Mouse (Mus musculus) kidney, embryonic 14.5 days (tissue): ENCODE data around the gene Ddrgk1. TPM values are rescaled to one million over a fixed set of nuclear protein-coding genes. Genes with fewer than 3 reads are reported as not detected.

Experiments
- ATAC-seq: fragments of 200-750 bp; cut with Nextera tagmentation; 2 replicates; pipeline ENCODE4 v1.8.0; 2017; ENCODE audit warnings: moderate number of reproducible peaks, mild to moderate bottlenecking, moderate TSS enrichment, moderate library complexity; ENCODE audit not compliant: low FRiP score, low TSS enrichment
- H3K27ac ChIP-seq: fragments of 300-500 bp; sonication (generic); 2 replicates; pipeline ENCODE4 v1.5.1; 2014; ENCODE audit warnings: low read depth, mild to moderate bottlenecking, low read length, moderate library complexity, mixed read lengths
- H3K27me3 ChIP-seq: fragments of 300-500 bp; sonication (generic); 2 replicates; pipeline ENCODE4 v1.6.1; 2014; ENCODE audit warnings: mild to moderate bottlenecking, low read length; ENCODE audit not compliant: control insufficient read depth, insufficient read depth
- H3K36me3 ChIP-seq: fragments of 300-500 bp; sonication (generic); 2 replicates; pipeline ENCODE4 v1.6.1; 2014; ENCODE audit warnings: low read length, mixed read lengths; ENCODE audit not compliant: control insufficient read depth, insufficient read depth
- H3K4me1 ChIP-seq: fragments of 300-500 bp; sonication (generic); 2 replicates; pipeline ENCODE4 v1.6.1; 2014; ENCODE audit warnings: low read length, mixed read lengths; ENCODE audit not compliant: control insufficient read depth, insufficient read depth
- H3K4me2 ChIP-seq: fragments of 300-500 bp; sonication (generic); replicated peaks from 2 replicates; pipeline ENCODE4 v1.6.1; 2014; ENCODE audit warnings: low read depth, mild to moderate bottlenecking, low read length
- H3K4me3 ChIP-seq: fragments of 300-500 bp; sonication (generic); 2 replicates; pipeline ENCODE4 v1.5.1; 2014; ENCODE audit warnings: mild to moderate bottlenecking, low read length
- H3K9ac ChIP-seq: fragments of 300-500 bp; sonication (generic); 2 replicates; pipeline ENCODE4 v1.6.1; 2014; ENCODE audit warnings: low read depth, mild to moderate bottlenecking, low read length, moderate library complexity
- H3K9me3 ChIP-seq: fragments of 300-500 bp; sonication (generic); 2 replicates; pipeline ENCODE4 v1.6.1; 2016; ENCODE audit warnings: low read length; ENCODE audit not compliant: control insufficient read depth
- WGBS: fragments of 180-500 bp; shearing (Covaris S2); extraction: QIAGEN DNeasy Blood & Tissue Kit; methylation state at CpG from one replicate; pipeline ENCODE4 v1.1.7; 2014; 5-methylcytosine and 5-hydroxymethylcytosine counted together
- polyA plus RNA-seq: library from polyadenylated mRNA; unstranded; fragments of >200 nt; fragmentation: Nextera tagmentation; extraction: Ambion mirVana; gene quantifications from 2 replicates; pipeline ENCODE4 v1.2.1, GENCODE M21; 2014

Gene Ddrgk1
- polyA plus RNA-seq, 1 experiment from 2014 or later = 53.5 TPM

DNA sequence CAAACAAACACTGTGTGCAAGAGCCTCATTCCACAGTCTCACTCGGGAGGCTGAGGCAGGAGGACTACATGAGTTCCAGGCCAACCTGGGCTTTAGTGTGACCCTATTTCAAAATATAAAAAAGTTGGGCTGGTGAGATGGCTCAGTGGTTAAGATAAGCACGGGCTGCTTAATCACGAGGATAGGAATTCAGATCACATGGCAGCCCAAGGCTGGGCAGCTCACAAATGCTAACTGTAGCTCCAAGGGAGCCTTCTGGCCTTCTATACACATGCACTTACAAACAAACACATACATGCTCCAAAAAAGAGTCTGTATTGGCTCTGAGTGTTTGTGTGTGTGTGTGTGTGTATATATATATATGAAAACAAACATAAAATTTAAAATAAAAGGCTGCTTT is 29.1 kb upstream of the Ddrgk1 start:
- 53% methylated on average over 3 of the region's 3 CpGs for WGBS
- no peak for ATAC-seq
- H3K36me3 ChIP-seq = no peaks in the 10 kb centered on the region
- no peak overlapping the region for H3K9ac ChIP-seq
- no peak overlapping the region for H3K4me3 ChIP-seq
- H3K27me3 ChIP-seq = peaks cover 23% of the 10 kb centered on the region
- no peak overlapping the region for H3K4me2 ChIP-seq
- H3K27ac ChIP-seq = no peak overlapping the region
- peaks cover 5% of the 10 kb centered on the region; the same call in 1 of the 2 replicates for H3K4me1 ChIP-seq
- H3K9me3 ChIP-seq = no peaks in the 10 kb centered on the region

DNA sequence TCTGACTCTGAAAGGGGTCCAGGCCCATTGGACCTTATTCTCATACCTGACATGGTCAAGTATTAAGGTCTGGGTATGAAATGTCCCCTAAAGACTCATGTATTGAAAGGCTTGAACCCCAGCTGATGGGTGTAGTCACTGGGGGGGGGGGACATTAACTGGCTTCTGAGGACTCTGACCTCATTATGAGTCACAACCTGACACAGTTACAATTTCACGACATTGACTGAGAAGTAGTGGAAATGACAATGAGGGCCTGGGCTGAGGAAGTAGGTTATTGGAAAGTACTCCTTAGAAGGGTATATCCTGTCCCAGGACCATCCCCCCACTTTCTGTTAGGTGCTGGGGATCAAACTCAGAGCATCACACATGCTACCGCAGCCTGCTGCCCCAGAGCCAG is 24.6 kb upstream of the Ddrgk1 start:
- Histone ChIP-seq H3K4me2 (no peak overlapping the region), H3K4me1 (no peaks in the 10 kb centered on the region), H3K27ac (no peak overlapping the region), H3K9ac (no peak overlapping the region), H3K36me3 (peaks cover 4% of the 10 kb centered on the region; the same call in 1 of the 2 replicates), H3K9me3 (no peaks in the 10 kb centered on the region), H3K27me3 (no peaks in the 10 kb centered on the region), H3K4me3 (no peak overlapping the region)
- ATAC-seq = no peak
- WGBS = 71% methylated on average over 2 of the region's 2 CpGs

DNA sequence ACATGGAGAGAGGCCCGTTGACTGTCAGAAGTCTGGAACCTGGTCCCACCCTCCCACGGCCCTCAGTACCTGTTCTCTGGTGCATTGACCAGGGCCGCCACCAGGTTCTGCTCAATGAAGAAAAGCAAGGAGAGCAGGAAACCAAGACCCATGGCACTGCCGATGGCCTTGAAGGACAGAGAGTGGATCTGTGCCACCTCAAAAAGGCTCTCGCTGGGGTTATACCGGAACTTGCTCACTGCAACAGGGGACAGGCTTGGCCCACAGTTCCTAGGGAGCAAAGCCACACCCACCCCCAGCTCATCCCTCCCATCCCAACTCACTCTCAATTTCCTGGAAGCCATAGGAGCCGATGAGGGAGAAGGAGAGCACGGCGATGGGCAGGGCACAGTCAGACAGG is 21.0 kb upstream of the Ddrgk1 start:
- H3K27ac ChIP-seq = no peak overlapping the region
- no peak overlapping the region for H3K4me2 ChIP-seq
- H3K4me3 ChIP-seq = no peak overlapping the region
- H3K9ac ChIP-seq = no peak overlapping the region
- H3K4me1 ChIP-seq = no peaks in the 10 kb centered on the region
- no peaks in the 10 kb centered on the region for H3K27me3 ChIP-seq
- H3K36me3 ChIP-seq = peaks cover 30% of the 10 kb centered on the region; the same call in 1 of the 2 replicates
- WGBS = 89% methylated on average over 9 of the region's 9 CpGs
- ATAC-seq = no peak
- H3K9me3 ChIP-seq = no peaks in the 10 kb centered on the region

DNA sequence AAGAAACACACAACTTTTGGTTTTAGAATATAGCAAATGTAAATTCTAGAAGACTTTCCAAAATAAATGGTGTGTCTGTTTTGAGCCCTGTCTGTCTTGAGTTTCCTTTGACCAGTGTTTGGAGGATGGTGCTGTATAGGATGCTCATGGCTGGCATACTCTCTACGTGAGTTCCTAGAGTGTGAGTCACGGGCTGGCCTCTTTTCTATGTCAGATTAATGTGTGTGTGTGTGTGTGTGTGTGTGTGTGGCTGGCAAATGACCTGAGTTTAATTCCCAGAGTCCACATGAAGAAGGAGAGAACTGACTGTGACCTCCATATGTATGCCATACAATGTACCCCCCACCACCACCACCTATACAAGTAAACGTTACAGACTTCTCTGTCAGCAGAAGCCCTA is 17.1 kb upstream of the Ddrgk1 start:
- Histone ChIP-seq H3K4me2 (no peak overlapping the region), H3K27ac (no peak overlapping the region), H3K4me1 (no peaks in the 10 kb centered on the region), H3K36me3 (peaks cover 68% of the 10 kb centered on the region), H3K9ac (no peak overlapping the region), H3K4me3 (no peak overlapping the region), H3K9me3 (no peaks in the 10 kb centered on the region), H3K27me3 (no peaks in the 10 kb centered on the region)
- WGBS = 89% methylated on average over 3 of the region's 3 CpGs
- ATAC-seq = no peak

DNA sequence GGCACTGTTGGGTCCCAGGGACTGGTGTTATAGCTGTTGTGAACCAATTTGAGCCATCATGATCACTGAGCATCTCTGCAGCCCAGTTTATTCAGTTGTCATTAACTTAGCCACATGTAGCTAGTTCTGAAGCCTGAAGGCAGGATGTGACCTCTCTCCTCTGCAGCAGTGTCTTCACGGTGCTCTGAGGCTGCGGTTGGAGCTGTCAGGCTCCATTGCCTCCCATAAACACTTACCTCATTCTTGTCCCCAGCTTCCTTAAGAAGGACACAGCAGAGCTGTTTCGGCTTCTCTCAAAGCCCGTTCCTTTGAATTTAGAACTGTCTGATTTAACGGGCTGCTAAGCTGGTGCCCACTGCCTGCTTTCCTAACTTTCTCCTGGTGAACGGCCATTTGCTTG is 15.4 kb upstream of the Ddrgk1 start:
- 42% methylated on average over 6 of the region's 6 CpGs for WGBS
- H3K9ac ChIP-seq = no peak overlapping the region
- H3K36me3 ChIP-seq = peaks cover 84% of the 10 kb centered on the region
- no peaks in the 10 kb centered on the region for H3K9me3 ChIP-seq
- no peak overlapping the region; the same call in 1 of the 2 replicates for H3K27ac ChIP-seq
- peak; percentile 63; the same call in 1 of the 2 replicates for ATAC-seq
- H3K4me2 ChIP-seq = no peak overlapping the region
- no peak overlapping the region for H3K4me3 ChIP-seq
- H3K4me1 ChIP-seq = no peaks in the 10 kb centered on the region
- no peaks in the 10 kb centered on the region for H3K27me3 ChIP-seq

DNA sequence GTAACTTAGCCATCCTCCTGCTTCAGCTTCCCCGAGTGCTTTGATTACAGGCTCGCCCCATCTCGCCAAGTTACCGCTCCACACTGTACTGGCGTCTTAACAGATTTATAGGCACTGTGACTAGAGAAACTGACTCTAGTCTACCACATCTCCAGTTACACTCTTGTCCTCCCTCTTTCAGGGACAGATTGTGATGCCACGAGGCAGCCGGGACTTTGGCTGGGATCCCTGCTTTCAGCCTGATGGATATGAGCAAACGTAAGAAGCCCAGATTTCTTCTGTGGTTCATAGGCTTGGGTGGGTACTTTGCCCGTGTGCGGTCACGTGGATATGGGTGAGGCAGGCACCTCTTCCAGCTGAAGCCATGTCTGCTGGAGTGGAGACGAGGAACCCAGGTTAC is 14.7 kb upstream of the Ddrgk1 start:
- H3K4me1 ChIP-seq = no peaks in the 10 kb centered on the region
- no peaks in the 10 kb centered on the region for H3K27me3 ChIP-seq
- no peak overlapping the region for H3K4me2 ChIP-seq
- 78% methylated on average over 12 of the region's 12 CpGs for WGBS
- H3K9me3 ChIP-seq = no peaks in the 10 kb centered on the region
- H3K4me3 ChIP-seq = no peak overlapping the region
- H3K9ac ChIP-seq = no peak overlapping the region
- H3K27ac ChIP-seq = no peak overlapping the region
- no peak for ATAC-seq
- H3K36me3 ChIP-seq = peaks cover 86% of the 10 kb centered on the region

DNA sequence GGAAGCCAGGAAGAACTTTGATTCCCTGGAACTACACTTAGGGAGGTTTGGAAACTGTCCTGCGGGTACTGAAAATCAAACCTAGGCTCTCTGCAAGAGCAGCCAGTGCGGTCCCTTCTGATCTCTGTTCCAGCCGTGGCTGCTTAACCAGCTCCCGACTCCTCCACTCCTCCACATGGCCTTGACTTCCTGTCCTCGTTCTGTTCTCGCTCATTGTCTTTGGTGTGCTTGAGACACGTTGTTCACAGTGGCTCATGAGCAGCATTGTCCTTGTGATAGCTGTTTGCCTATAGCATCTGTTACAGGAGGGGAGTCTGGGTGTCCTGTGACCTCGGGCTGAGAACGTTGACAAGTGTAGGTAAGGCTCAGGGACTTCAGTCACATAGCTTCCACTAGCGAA is 12.8 kb upstream of the Ddrgk1 start:
- Histone ChIP-seq H3K9me3 (no peaks in the 10 kb centered on the region), H3K4me3 (no peak overlapping the region), H3K36me3 (peaks cover 89% of the 10 kb centered on the region), H3K4me2 (no peak overlapping the region), H3K27me3 (no peaks in the 10 kb centered on the region), H3K4me1 (no peaks in the 10 kb centered on the region), H3K27ac (no peak overlapping the region), H3K9ac (no peak overlapping the region)
- ATAC-seq = 0 out of 2 replicates have a peak, but pooled peaks have one; percentile 16
- WGBS = 44% methylated on average over 10 of the region's 10 CpGs

DNA sequence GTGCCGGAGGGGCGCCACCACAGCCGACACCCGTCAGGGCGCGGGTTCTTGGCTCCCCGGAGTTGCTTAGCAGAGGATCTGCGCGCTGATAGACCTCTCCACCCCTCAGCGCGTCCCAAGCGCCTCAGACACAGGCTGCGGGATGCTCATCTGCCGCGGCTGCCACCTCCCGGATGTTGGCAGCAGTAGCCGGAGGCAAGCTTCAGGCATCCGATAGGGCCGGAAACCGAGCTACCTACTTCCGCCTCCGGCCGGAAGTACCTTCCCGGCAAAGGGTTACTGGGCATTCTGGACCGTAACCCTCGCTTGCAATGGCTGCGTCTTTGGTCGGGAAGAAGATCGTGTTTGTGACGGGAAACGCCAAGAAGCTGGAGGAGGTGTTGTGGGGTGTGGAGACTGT is 3.1 kb upstream of the Ddrgk1 start, which contains the start of gene Itpa:
Gene Itpa, plus strand, starts transcription at position 52 of the 400 bp plus-strand sequence.
- Histone ChIP-seq H3K27ac (peak within 1 kb of the TSS; percentile 68), H3K4me1 (peaks cover 24% of the 10 kb centered on the region), H3K9ac (peak within 1 kb of the TSS; percentile 72), H3K4me2 (peak within 1 kb of the TSS; percentile 87), H3K27me3 (no peaks in the 10 kb centered on the region), H3K9me3 (no peaks in the 10 kb centered on the region), H3K36me3 (peaks cover 15% of the 10 kb centered on the region), H3K4me3 (peak within 1 kb of the TSS; percentile 78)
- under 1% methylated on average over 31 of the region's 31 CpGs for WGBS
- ATAC-seq = peak; percentile 63

DNA sequence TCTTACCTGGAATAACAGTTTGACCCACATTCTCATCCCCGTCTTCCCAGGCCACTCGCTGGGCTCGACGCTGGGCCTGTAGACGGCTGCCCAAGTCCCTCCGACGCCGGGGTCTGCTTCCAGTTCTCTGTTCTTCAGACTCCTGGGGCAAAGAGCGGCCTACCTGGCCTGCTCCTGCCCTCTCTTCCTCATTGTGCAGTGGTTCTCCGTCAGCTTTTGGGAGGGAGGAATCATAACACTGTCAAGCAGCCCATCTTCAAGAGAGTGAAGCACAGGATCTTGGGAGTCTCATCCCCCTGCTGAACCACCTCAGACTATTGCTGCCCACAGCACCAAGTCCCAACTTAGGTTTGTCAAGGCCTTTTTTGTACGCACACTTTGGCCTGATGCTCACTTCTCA is 1.1 kb downstream of the Ddrgk1 start:
- no peak overlapping the region for H3K27ac ChIP-seq
- H3K36me3 ChIP-seq = peaks cover 37% of the 10 kb centered on the region
- H3K4me2 ChIP-seq = peak overlapping the region; percentile 61
- H3K4me1 ChIP-seq = peaks cover 21% of the 10 kb centered on the region
- peak overlapping the region; percentile 64 for H3K4me3 ChIP-seq
- ATAC-seq = no peak
- no peaks in the 10 kb centered on the region for H3K27me3 ChIP-seq
- H3K9me3 ChIP-seq = no peaks in the 10 kb centered on the region
- 90% methylated on average over 11 of the region's 11 CpGs for WGBS
- H3K9ac ChIP-seq = peak overlapping the region; percentile 87; the same call in 1 of the 2 replicates
